Mouse (Mus musculus): ENCODE data around the gene Sacs.
A peak's percentile ranks its signal among the peaks of the same experiment; 100 is the strongest.
"Not testable (repeated sequence)": the region's sequence is repeated elsewhere in the genome, so short reads cannot be mapped to it uniquely, and the experiment has no call there.

Gene Sacs

DNA sequence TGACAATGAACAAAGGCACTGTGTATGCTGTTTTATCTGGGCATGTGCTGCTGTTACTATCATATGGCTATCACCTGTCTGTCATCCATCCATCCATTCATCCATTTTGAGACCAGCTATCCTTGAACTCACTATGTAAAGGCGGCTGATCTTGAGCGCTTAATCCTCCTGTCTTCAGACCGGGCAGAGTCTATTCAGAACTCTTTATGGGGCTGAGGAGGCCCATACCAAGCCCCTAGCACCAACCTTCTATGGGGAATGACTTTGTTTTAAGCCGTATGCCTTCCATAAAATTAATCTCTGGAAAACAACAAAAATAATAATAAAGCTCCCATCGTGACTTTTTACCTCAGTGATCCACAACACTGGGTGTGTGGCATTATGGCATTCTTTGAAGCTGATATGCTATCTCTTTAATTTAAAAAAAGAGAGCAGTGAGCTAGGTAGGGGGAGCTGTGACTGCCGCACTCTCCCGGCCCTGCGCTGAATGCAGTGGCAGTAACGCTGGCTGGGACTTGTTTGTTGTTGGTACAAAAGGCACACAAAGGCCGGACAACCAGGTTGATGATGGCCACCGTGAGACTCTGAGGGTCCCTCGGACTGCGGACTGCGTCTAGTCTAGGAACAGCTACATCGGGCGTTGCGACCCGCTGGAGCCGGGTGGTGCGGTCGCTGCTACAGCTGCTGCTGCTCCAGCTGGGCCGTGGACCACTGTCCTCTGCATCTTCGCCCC is at the start of gene Sacs:
Gene Sacs (plus strand): TSS at position 464 of the 733 bp plus-strand sequence.
- peak; percentile 34 for DNase-seq

GRCm38 (mm10) chr14:61090955-61091354 is 47.3 kb upstream of the Sacs start:
- no peak for DNase-seq

DNA sequence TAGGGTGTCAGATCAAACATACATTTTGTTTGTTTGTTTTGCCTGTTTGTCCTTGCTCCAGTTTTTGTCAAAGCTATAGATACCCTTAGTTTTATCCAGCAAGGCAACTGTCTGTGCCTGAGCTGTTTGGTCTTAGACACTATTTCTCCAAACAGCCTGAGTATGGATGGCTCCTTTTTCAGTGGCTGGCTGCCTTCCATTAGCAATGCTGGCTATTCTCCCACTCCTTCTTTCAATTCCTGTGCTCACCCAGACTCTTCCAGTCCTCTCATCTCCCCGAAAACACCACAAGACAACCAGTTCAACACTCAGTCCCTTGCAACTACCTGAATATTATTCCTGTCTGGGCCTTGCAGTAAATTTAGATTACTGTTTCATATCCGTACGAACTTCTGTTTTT is 46.2 kb upstream of the Sacs start:
- DNase-seq, result no peak

GRCm38 (mm10) chr14:61097974-61098625 is 40.2 kb upstream of the Sacs start:
- DNase-seq, result no peak

- no peak for DNase-seq
Observed at GRCm38 (mm10) chr14:61100736-61101135, 37.5 kb upstream of the Sacs start.

- DNase-seq, result no peak
Observed at GRCm38 (mm10) chr14:61106404-61106803, 31.9 kb upstream of the Sacs start.

- DNase-seq, result no peak
Observed at GRCm38 (mm10) chr14:61108625-61109024, 29.6 kb upstream of the Sacs start.

GRCm38 (mm10) chr14:61112404-61112803 is 25.9 kb upstream of the Sacs start:
- peak; percentile 87 for DNase-seq

DNA sequence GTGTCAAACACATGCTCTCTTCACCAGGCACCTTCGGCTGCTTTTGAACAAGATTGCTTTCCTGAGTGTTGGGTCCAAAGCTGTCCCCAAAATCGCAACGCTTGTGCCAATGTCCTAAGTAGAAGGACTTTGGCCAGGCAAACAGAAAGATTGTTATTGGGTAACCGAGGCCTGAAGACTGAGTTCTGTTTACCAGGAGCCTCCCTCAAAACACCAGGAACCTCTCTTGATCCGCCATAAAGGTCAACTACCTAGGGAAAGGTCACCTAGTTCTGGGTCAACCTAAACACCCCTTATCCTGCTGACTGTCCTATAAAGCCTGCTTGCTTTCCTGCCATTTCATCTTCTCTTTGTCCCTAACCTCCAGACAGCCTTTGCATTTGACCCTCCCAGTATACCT is 13.5 kb upstream of the Sacs start:
- no peak for DNase-seq

- DNase-seq, result no peak
Observed at GRCm38 (mm10) chr14:61125201-61125600, 13.1 kb upstream of the Sacs start.

DNA sequence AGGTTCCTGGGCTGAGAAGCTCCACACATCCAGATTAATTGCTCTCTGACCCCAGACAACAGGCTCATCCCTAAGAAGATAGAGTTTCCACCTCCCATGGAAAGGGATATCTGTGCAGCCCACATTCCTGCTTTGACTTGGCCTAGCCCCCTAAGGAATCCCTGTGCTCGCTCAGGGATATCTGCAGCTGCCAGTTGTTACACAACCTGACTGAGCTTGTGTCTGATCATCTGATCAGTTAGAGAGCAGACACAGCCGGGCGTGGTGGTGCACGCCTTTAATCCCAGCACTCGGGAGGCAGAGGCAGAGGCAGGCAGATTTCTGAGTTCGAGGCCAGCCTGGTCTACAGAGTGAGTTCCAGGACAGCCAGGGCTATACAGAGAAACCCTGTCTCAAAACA is 10.9 kb upstream of the Sacs start:
- not testable (repeated sequence) for DNase-seq

GRCm38 (mm10) chr14:61128961-61129507 is 9.2 kb upstream of the Sacs start:
- no peak for DNase-seq

DNA sequence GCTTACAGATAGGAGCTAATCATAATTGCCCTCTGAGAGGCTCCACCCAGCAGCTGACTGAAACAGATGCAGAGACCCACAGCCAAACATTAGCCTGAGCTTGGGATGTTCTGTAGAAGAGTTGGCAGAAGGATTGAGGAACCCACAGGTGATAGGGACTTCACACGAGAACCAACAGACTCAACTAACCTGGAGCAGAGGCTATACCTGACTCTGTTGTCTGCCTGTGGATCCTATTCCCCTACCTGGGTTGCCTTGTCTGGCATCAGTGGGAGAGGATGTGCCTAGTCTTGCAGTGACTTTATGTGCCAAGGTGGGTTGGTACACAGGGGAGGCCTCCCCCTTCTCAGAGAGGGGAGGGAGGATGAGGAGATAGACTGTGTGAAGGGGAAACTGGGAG is 5.7 kb upstream of the Sacs start:
- no peak for DNase-seq

- DNase-seq, result no peak
Observed at GRCm38 (mm10) chr14:61134381-61135030, 3.8 kb upstream of the Sacs start.

GRCm38 (mm10) chr14:61137410-61137809 is 847 bp upstream of the Sacs start:
- no peak for DNase-seq

DNA sequence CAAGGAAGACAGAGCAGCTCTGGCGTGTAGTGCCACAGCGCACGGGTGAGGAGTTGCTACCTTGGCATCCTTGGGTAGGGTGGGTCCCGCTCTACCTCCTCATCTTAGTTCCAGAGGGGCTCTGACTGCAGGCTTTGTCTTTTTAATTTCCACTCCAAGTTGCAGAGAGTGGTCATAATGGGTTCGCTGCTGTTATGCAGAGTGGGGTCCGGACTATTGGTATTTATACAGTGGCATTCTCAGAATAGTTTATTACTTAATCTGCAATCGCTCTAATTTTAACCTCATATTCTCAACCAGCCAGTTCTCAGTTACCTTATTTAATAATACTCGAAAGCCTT is 440 bp downstream of the Sacs start:
- no peak for DNase-seq

DNA sequence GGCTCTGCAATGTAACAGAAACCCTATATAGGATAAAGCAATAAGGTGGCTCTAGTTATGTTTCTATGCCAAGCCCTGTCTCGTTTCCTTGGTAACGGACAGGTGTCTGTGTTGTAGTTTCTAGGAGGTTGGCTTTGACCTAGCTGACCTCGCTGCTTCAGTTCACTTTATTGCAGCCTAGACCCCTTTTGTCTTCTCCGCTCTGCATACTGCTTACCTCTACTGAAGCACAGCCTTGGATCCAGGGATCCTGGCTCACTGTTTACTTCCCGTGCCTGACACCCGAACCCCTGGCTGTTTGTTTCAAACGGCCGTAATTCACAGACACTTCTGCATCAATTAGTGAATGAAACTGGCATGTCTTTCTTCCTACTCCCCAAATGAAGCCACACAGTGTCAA is 5.1 kb downstream of the Sacs start:
- DNase-seq, result no peak

- DNase-seq, result peak; percentile 57
Observed at GRCm38 (mm10) chr14:61143869-61144268, 5.6 kb downstream of the Sacs start.

GRCm38 (mm10) chr14:61150416-61150815 is 12.2 kb downstream of the Sacs start:
- DNase-seq, result not testable (repeated sequence)

GRCm38 (mm10) chr14:61154900-61155585 is 16.8 kb downstream of the Sacs start:
- DNase-seq, result no peak

DNA sequence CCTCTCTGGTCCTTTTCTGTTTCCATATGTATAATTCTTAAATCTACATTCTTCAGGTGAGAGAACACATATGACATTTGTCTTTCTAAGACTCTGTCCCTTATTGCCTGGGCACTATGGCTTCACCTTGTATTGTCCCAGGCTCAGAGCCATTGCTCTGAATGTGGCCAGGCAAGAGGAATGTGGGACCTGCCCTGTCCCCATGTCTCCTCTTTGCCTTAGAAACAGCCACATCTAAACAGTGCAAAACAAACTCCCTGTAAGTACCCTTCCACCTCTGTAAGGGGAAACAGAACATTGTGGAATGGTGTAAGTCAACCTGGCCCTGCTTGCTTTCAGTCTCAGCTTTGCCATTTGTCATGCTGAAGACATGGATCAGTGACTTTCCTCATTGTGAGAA is 17.4 kb downstream of the Sacs start:
- no peak for DNase-seq

- not testable (repeated sequence) for DNase-seq
Observed at GRCm38 (mm10) chr14:61157426-61157825, 19.2 kb downstream of the Sacs start.

DNA sequence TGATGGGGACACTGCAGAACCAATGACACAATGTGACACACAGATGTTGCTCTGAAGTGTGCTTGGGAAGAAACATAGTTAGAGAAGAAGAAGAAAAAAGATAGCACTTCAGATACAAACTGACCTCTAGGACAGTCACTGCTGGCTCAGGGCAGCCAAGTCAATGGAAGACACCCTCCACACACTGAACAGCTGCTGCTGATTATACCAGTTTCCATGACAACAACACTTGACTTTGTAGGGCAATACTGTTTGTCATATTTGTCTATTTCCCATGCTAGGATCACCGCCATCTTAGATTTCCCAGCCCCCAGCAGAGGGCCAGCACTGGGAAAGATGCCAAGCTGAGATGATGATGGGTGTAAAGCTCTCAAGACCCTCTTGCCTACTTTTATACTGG is 22.7 kb downstream of the Sacs start:
- DNase-seq, result no peak

All from kidney, postnatal 10 days (tissue).